Mouse (Mus musculus): ENCODE data around the gene Rasgrf2.

- TF ChIP-seq CTCF (IDR thresholded peaks at IDR 0.05; ENCODE audit: low read depth, low read length): no peak
- no peak for TF ChIP-seq GATA1 (IDR thresholded peaks at IDR 0.05; ENCODE audit: borderline replicate concordance, low read length)
- TF ChIP-seq TAL1 (conservative IDR thresholded peaks at IDR 0.05; ENCODE audit: low read depth, low read length): no peak
Measured at GRCm38 (mm10) chr13:91976541-91976940, 154.9 kb downstream of the Rasgrf2 start.

Data from G1E (cell line).